Mouse (Mus musculus) hindbrain, embryonic 15.5 days (tissue): ENCODE data around the gene Nudt4. TPM values are rescaled to one million over a fixed set of nuclear protein-coding genes. Genes with fewer than 3 reads are reported as not detected.

ENCODE experiments used
- ATAC-seq: fragments of 200-750 bp; cut with Nextera tagmentation; 2 replicates; pipeline ENCODE4 v1.8.0; 2017; ENCODE audit warnings: low read depth, moderate number of reproducible peaks, moderate TSS enrichment; ENCODE audit not compliant: low FRiP score
- H3K27ac ChIP-seq: fragments of 300-500 bp; sonication (generic); replicated peaks from 2 replicates; pipeline ENCODE4 v1.5.1; 2015; ENCODE audit warnings: mild to moderate bottlenecking, inconsistent platforms
- H3K27me3 ChIP-seq: fragments of 300-500 bp; sonication (generic); 2 replicates; pipeline ENCODE4 v1.6.1; 2015; ENCODE audit warnings: control low read depth, inconsistent platforms
- H3K36me3 ChIP-seq: fragments of 300-500 bp; sonication (generic); 2 replicates; pipeline ENCODE4 v1.6.1; 2015; ENCODE audit warnings: control low read depth, inconsistent platforms
- H3K4me1 ChIP-seq: fragments of 300-500 bp; sonication (generic); replicated peaks from 2 replicates; pipeline ENCODE4 v1.6.1; 2015; ENCODE audit warnings: control low read depth, inconsistent platforms
- H3K4me2 ChIP-seq: fragments of 300-500 bp; sonication (generic); 2 replicates; pipeline ENCODE4 v1.6.1; 2015; ENCODE audit warnings: moderate library complexity, mild to moderate bottlenecking, inconsistent platforms
- H3K4me3 ChIP-seq: fragments of 300-500 bp; sonication (generic); 2 replicates; pipeline ENCODE4 v1.5.1; 2015; ENCODE audit warnings: mild to moderate bottlenecking, inconsistent platforms
- H3K9ac ChIP-seq: fragments of 300-500 bp; sonication (generic); 2 replicates; pipeline ENCODE4 v1.6.1; 2015; ENCODE audit warnings: inconsistent platforms
- H3K9me3 ChIP-seq: fragments of 300-500 bp; sonication (generic); 2 replicates; pipeline ENCODE4 v1.6.1; 2016; ENCODE audit warnings: control low read depth, inconsistent platforms
- WGBS: fragments of 180-500 bp; shearing (Covaris S2); methylation state at CpG from one replicate; pipeline ENCODE4 v1.1.7; 2015; 5-methylcytosine and 5-hydroxymethylcytosine counted together
- polyA plus RNA-seq: library from polyadenylated mRNA; unstranded; fragments of >200 nt; fragmentation: Nextera tagmentation; extraction: Ambion mirVana; gene quantifications from 2 replicates; pipeline ENCODE4 v1.2.1, GENCODE M21; 2015

The Nudt4 gene
- polyA plus RNA-seq, 1 experiment from 2014 or later = 68.5 TPM

GRCm38 (mm10) chr10:95589196-95589595 lies 25.2 kb upstream of the Nudt4 start:
- Histone ChIP-seq H3K9ac (no peak overlapping the region), H3K4me1 (no peaks in the 10 kb centered on the region), H3K4me3 (no peak overlapping the region), H3K9me3 (no peaks in the 10 kb centered on the region), H3K36me3 (no peaks in the 10 kb centered on the region), H3K27ac (no peak overlapping the region), H3K27me3 (no peaks in the 10 kb centered on the region), H3K4me2 (no peak overlapping the region)
- WGBS = 96% methylated on average over 4 of the region's 4 CpGs
- ATAC-seq = no peak

GRCm38 (mm10) chr10:95587509-95588220 lies 23.7 kb upstream of the Nudt4 start:
- no peak overlapping the region for H3K4me3 ChIP-seq
- H3K4me2 ChIP-seq = no peak overlapping the region
- no peaks in the 10 kb centered on the region for H3K27me3 ChIP-seq
- no peaks in the 10 kb centered on the region for H3K9me3 ChIP-seq
- no peaks in the 10 kb centered on the region for H3K36me3 ChIP-seq
- no peaks in the 10 kb centered on the region for H3K4me1 ChIP-seq
- no peak for ATAC-seq
- no peak overlapping the region for H3K9ac ChIP-seq
- H3K27ac ChIP-seq = no peak overlapping the region
- 49% methylated on average over 8 of the region's 8 CpGs for WGBS

DNA sequence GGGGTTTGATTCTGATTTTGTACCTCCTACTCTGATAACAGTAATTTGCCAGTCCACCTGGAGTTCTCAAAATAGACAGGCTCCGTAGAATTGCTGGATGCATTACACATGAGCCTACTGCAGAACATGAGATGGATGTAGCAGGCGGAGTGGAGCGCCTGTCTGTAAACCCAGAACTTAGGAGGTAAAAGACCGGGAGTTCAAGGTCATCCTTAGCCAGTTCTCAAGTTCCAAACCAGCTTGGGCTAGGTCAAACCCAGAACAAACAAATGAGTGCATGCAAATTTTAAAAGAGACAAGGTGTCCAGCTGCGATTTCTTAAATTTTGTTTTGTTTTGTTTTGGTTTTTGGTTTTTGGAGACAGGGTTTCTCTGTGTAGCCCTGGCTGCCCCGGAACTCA lies 21.6 kb upstream of the Nudt4 start:
- H3K9ac ChIP-seq = no peak overlapping the region
- WGBS = 94% methylated on average over 6 of the region's 6 CpGs
- no peaks in the 10 kb centered on the region for H3K4me1 ChIP-seq
- no peak overlapping the region for H3K4me3 ChIP-seq
- H3K36me3 ChIP-seq = no peaks in the 10 kb centered on the region
- no peaks in the 10 kb centered on the region for H3K27me3 ChIP-seq
- no peak overlapping the region for H3K4me2 ChIP-seq
- H3K9me3 ChIP-seq = no peaks in the 10 kb centered on the region
- H3K27ac ChIP-seq = no peak overlapping the region
- no peak for ATAC-seq

- ATAC-seq = peak; percentile 15; the same call in 1 of the 2 replicates
- peaks cover 11% of the 10 kb centered on the region for H3K4me1 ChIP-seq
- no peak overlapping the region for H3K27ac ChIP-seq
- no peak overlapping the region for H3K4me2 ChIP-seq
- no peak overlapping the region for H3K9ac ChIP-seq
- H3K27me3 ChIP-seq = no peaks in the 10 kb centered on the region
- H3K36me3 ChIP-seq = no peaks in the 10 kb centered on the region
- WGBS = 22% methylated on average over 4 of the region's 4 CpGs
- no peak overlapping the region for H3K4me3 ChIP-seq
- no peaks in the 10 kb centered on the region for H3K9me3 ChIP-seq
Measured at GRCm38 (mm10) chr10:95577567-95577950, 13.6 kb upstream of the Nudt4 start.

GRCm38 (mm10) chr10:95576876-95577566 lies 13.1 kb upstream of the Nudt4 start:
- no peak overlapping the region for H3K27ac ChIP-seq
- H3K27me3 ChIP-seq = no peaks in the 10 kb centered on the region
- no peak for ATAC-seq
- WGBS = 43% methylated on average over 14 of the region's 14 CpGs
- no peaks in the 10 kb centered on the region for H3K36me3 ChIP-seq
- no peak overlapping the region for H3K9ac ChIP-seq
- H3K4me3 ChIP-seq = no peak overlapping the region
- no peaks in the 10 kb centered on the region for H3K9me3 ChIP-seq
- 0 out of 2 replicates have a peak overlapping the region, but pooled peaks have one; percentile 3 for H3K4me2 ChIP-seq
- peaks cover 11% of the 10 kb centered on the region for H3K4me1 ChIP-seq

GRCm38 (mm10) chr10:95575839-95576380 lies 12.0 kb upstream of the Nudt4 start:
- Histone ChIP-seq H3K27ac (no peak overlapping the region), H3K9ac (no peak overlapping the region), H3K4me1 (peaks cover 11% of the 10 kb centered on the region), H3K36me3 (no peaks in the 10 kb centered on the region), H3K4me2 (no peak overlapping the region), H3K27me3 (no peaks in the 10 kb centered on the region), H3K4me3 (no peak overlapping the region), H3K9me3 (no peaks in the 10 kb centered on the region)
- 74% methylated on average over 10 of the region's 10 CpGs for WGBS
- no peak for ATAC-seq

DNA sequence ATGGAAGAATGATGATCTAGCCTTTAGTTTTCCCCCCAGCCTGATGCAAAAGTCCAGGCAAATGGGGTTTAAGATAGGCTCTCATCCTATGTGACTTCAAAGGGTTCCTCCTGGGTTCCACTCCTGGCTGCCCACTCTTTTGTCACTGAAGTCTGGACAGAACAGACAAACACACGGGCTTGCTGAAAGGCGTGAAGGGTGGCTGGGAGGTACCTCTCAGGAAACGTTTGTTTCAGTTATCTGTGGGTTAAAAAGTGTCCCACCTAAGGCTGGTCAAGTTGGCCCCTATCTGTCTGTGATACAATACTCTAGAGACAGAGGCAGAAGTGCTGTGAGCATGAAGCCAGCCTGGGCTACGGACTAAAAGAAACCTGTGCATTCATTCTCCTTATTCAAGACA lies 11.0 kb upstream of the Nudt4 start:
- Histone ChIP-seq H3K36me3 (no peaks in the 10 kb centered on the region), H3K4me2 (no peak overlapping the region), H3K4me1 (peaks cover 11% of the 10 kb centered on the region), H3K9me3 (no peaks in the 10 kb centered on the region), H3K4me3 (no peak overlapping the region), H3K9ac (no peak overlapping the region), H3K27ac (no peak overlapping the region), H3K27me3 (no peaks in the 10 kb centered on the region)
- no peak for ATAC-seq
- WGBS = 78% methylated on average over 4 of the region's 4 CpGs

DNA sequence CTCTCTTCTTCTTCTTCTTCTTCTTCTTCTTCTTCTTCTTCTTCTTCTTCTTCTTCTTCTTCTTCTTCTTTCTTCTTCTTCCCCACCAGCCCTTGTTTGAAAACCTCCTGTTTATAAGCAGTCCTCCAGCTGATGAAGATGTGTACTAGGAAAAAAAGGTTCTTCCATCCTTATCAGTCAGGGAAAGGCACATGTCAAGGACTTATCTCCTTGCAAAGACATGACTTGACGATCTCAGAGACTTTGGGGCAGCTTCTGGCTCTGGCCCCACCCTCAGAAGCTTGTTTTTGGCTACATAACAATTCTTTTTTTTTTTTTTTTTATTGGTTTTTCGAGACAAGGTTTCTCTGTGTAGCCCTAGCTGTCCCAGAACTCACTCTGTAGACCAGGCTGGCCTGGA lies 5.5 kb upstream of the Nudt4 start:
- WGBS = 81% methylated on average over 2 of the region's 2 CpGs
- Histone ChIP-seq H3K27ac (no peak overlapping the region), H3K27me3 (no peaks in the 10 kb centered on the region), H3K4me2 (no peak overlapping the region), H3K9ac (no peak overlapping the region), H3K4me1 (peaks cover 3% of the 10 kb centered on the region), H3K36me3 (no peaks in the 10 kb centered on the region), H3K4me3 (no peak overlapping the region), H3K9me3 (no peaks in the 10 kb centered on the region)
- ATAC-seq = no peak

DNA sequence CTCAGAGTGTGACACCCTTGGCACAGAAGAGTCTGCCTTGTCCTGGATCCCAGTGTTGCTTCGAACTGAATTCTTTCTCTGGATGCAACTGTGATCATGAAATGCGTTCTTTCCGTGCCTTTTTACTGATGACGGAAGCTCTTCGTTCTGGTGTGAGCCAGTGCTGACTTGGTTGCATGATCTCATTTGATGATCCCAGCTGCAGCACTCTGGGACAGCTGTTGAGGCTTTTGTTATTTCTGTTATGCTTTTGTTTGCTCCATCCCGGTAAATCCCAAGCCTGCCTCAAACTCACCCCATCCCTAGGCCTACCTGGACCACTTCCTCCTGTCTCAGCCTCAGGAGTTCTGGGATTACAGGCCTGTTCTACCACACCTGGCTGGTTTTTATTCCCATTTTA lies 4.1 kb upstream of the Nudt4 start:
- Histone ChIP-seq H3K27ac (no peak overlapping the region), H3K4me1 (peaks cover 5% of the 10 kb centered on the region), H3K9ac (no peak overlapping the region), H3K4me2 (no peak overlapping the region), H3K36me3 (no peaks in the 10 kb centered on the region), H3K4me3 (no peak overlapping the region), H3K27me3 (no peaks in the 10 kb centered on the region), H3K9me3 (no peaks in the 10 kb centered on the region)
- ATAC-seq = no peak
- WGBS = 69% methylated on average over 6 of the region's 6 CpGs

DNA sequence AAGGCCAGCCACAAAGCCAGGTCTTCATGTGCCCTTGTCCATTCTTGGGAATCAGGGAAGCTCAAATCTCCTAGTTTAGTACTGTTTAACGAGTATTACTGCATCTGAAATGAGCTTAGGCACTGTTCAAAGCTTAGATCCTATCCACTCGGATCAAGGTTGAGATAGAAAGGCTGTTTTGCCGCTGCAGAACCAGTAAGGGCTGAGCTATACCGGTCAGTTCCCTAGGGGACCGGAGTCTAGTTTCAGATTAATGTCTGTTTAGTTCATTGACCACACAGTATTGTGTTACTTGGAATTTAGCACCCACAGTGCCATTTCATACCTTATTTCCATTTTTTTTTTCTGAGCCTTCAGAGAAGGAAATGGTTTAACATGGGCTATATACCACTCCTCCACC lies 3.6 kb upstream of the Nudt4 start:
- no peak overlapping the region for H3K27ac ChIP-seq
- ATAC-seq = no peak
- H3K4me2 ChIP-seq = no peak overlapping the region
- no peaks in the 10 kb centered on the region for H3K9me3 ChIP-seq
- H3K27me3 ChIP-seq = no peaks in the 10 kb centered on the region
- no peak overlapping the region for H3K9ac ChIP-seq
- H3K36me3 ChIP-seq = no peaks in the 10 kb centered on the region
- H3K4me3 ChIP-seq = no peak overlapping the region
- WGBS = 75% methylated on average over 5 of the region's 5 CpGs
- peaks cover 8% of the 10 kb centered on the region for H3K4me1 ChIP-seq

GRCm38 (mm10) chr10:95566786-95567185 lies 2.8 kb upstream of the Nudt4 start:
- no peak for ATAC-seq
- WGBS = 94% methylated on average over 3 of the region's 3 CpGs
- Histone ChIP-seq H3K9ac (no peak overlapping the region), H3K27me3 (no peaks in the 10 kb centered on the region), H3K4me2 (no peak overlapping the region), H3K9me3 (no peaks in the 10 kb centered on the region), H3K4me3 (no peak overlapping the region), H3K4me1 (peaks cover 14% of the 10 kb centered on the region), H3K27ac (no peak overlapping the region), H3K36me3 (no peaks in the 10 kb centered on the region)

- H3K27ac ChIP-seq = no peak overlapping the region
- no peaks in the 10 kb centered on the region for H3K36me3 ChIP-seq
- H3K4me2 ChIP-seq = no peak overlapping the region
- ATAC-seq = no peak
- 26% methylated on average over 14 of the region's 14 CpGs for WGBS
- H3K9ac ChIP-seq = no peak overlapping the region
- peaks cover 27% of the 10 kb centered on the region for H3K4me1 ChIP-seq
- no peaks in the 10 kb centered on the region for H3K9me3 ChIP-seq
- no peak overlapping the region for H3K4me3 ChIP-seq
- H3K27me3 ChIP-seq = no peaks in the 10 kb centered on the region
Measured at GRCm38 (mm10) chr10:95565156-95565854, 1.4 kb upstream of the Nudt4 start.
